Mouse (Mus musculus) testis, adult 2 months (tissue): ENCODE measurements around the gene Wfdc18.

Experiments used
- CTCF ChIP-seq: fragments of 200-500 bp; IDR thresholded peaks from 2 replicates; pipeline ENCODE4 v1.5.1; 2012; ENCODE audit warnings: low read depth, mild to moderate bottlenecking, inconsistent platforms, low read length, moderate library complexity; ENCODE audit not compliant: control insufficient read depth, insufficient read depth, insufficient replicate concordance
- POLR2A ChIP-seq: fragments of 200-500 bp; IDR thresholded peaks from 2 replicates; pipeline ENCODE4 v1.6.1; 2012; ENCODE audit warnings: low read depth, mild to moderate bottlenecking, inconsistent platforms, low read length, moderate library complexity; ENCODE audit not compliant: control insufficient read depth

GRCm38 (mm10) chr11:83746681-83747080, 37.9 kb downstream of the Wfdc18 start, which contains the start of gene Wfdc21:
- TF ChIP-seq CTCF (no peak), POLR2A (no peak)
